Mouse (Mus musculus): ENCODE measurements around the gene Syn3. TPM values are rescaled to one million over a fixed set of nuclear protein-coding genes. Genes with fewer than 3 reads are reported as not detected.

Syn3 gene
- polyA plus RNA-seq, 1 experiment = 7.5 TPM

DNA sequence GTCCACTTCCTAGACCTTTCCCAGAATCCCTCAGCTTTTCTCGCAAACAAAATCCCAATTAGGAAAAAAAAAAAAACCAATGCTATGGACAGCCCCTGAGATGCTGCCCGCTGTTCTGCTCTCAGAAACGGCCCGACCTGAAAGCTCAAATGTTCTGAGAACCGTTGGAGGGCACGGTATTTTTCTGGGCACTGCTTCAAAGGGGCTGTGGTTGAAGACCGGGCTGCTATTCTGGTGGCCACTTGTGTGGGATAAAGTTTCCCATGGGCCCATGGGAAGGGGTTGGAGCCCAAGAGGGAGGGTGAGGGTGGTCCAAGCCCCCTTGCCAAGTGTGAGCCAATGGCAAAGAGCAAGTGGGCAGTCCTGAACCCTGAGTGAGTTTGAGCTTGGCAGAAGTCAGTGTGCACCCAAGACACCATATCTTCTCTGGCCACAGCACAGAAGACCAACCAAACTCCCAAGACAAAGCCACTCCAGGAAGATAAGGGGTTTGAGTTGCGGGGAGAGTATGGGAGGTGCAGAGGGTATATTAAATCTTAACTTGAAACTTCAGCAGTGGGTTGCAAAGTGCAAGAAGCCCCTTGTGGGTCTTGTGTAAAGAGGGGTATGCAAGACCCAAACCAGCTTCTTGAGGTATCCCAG is 169.3 kb downstream of the Syn3 start:
- Histone ChIP-seq H3K4me3 (ENCODE audit: insufficient read depth, low read length) (no peak overlapping the region), H3K27ac (ENCODE audit: insufficient read depth, low read length) (no peak overlapping the region), H3K4me1 (ENCODE audit: control insufficient read depth, insufficient read depth, low read length) (peaks cover 7% of the 10 kb centered on the region)
- TF ChIP-seq CTCF (IDR thresholded peaks at IDR 0.05; ENCODE audit: extremely low read depth, insufficient read depth, low read length) (no peak), POLR2A (IDR thresholded peaks at IDR 0.05; ENCODE audit: extremely low read depth, insufficient read depth, low read length) (no peak)

DNA sequence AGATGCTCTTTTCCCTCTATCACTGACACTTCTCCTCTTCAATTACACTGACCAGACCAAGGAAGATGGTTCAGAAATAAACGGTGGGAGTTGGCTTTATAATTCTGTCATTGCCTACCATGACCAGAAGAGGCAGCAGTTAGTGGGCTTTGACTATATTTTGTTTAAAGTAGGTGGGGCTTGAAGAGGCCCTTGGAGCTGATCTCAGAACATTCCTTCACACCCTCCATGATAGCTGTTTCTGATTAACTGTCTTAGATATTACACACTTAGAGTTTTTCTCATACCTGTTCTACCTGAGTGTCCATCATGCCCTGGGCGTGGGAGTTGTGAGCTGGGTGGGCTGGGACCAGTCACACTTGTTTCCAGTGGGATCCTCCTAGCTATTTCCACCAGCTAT is 170.0 kb downstream of the Syn3 start:
- Histone ChIP-seq H3K4me1 (ENCODE audit: control insufficient read depth, insufficient read depth, low read length) (peaks cover 7% of the 10 kb centered on the region), H3K4me3 (ENCODE audit: insufficient read depth, low read length) (no peak overlapping the region), H3K27ac (ENCODE audit: insufficient read depth, low read length) (no peak overlapping the region)
- TF ChIP-seq CTCF (IDR thresholded peaks at IDR 0.05; ENCODE audit: extremely low read depth, insufficient read depth, low read length) (no peak), POLR2A (IDR thresholded peaks at IDR 0.05; ENCODE audit: extremely low read depth, insufficient read depth, low read length) (no peak)

DNA sequence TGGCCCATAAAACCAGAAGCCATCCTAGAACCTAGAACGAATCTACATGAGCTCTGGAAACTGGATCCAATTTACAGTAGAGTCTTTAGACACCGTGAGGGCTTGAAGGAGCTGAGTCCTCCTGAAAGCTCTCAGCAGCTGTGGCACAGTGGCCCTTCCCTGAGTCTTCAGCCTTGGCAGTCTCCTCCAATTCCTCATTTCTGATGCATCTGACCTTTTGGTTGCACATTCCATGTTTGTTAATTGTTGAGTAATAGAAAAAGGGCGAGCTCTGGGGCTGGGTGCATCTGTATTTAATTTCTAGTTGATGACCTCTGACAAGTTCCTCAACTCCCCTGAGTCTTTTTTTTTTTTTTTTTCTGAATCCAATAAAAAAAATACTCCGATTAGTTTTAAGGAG is 170.6 kb downstream of the Syn3 start:
- no peak for TF ChIP-seq CTCF (IDR thresholded peaks at IDR 0.05; ENCODE audit: extremely low read depth, insufficient read depth, low read length)
- TF ChIP-seq POLR2A (IDR thresholded peaks at IDR 0.05; ENCODE audit: extremely low read depth, insufficient read depth, low read length) = no peak
- H3K27ac ChIP-seq (ENCODE audit: insufficient read depth, low read length) = no peak overlapping the region
- no peak overlapping the region for H3K4me3 ChIP-seq (ENCODE audit: insufficient read depth, low read length)
- peaks cover 8% of the 10 kb centered on the region for H3K4me1 ChIP-seq (ENCODE audit: control insufficient read depth, insufficient read depth, low read length)

DNA sequence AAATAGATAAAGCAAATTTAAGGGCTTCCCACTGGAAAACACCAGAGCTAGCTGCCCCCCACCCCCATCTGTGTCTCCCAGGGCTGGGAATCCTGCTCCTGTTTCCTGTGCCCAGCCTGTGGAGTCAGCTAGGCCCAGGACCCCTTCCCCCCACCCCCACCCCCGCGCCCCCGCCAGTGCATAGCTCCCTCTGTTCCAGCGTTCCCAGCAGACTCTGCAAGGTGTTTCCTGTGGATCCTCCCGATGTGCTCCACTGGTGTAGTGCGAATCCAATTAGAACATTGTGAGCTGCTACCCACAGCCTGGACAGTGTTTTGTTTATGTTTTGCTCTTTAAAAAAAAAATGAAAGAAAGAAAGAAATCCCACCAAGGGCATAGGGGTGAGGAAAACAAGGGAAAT is 173.4 kb downstream of the Syn3 start:
- TF ChIP-seq POLR2A (IDR thresholded peaks at IDR 0.05; ENCODE audit: extremely low read depth, insufficient read depth, low read length) = no peak
- no peak for TF ChIP-seq CTCF (IDR thresholded peaks at IDR 0.05; ENCODE audit: extremely low read depth, insufficient read depth, low read length)
- peaks cover 3% of the 10 kb centered on the region for H3K4me1 ChIP-seq (ENCODE audit: control insufficient read depth, insufficient read depth, low read length)
- H3K4me3 ChIP-seq (ENCODE audit: insufficient read depth, low read length) = no peak overlapping the region
- no peak overlapping the region for H3K27ac ChIP-seq (ENCODE audit: insufficient read depth, low read length)

DNA sequence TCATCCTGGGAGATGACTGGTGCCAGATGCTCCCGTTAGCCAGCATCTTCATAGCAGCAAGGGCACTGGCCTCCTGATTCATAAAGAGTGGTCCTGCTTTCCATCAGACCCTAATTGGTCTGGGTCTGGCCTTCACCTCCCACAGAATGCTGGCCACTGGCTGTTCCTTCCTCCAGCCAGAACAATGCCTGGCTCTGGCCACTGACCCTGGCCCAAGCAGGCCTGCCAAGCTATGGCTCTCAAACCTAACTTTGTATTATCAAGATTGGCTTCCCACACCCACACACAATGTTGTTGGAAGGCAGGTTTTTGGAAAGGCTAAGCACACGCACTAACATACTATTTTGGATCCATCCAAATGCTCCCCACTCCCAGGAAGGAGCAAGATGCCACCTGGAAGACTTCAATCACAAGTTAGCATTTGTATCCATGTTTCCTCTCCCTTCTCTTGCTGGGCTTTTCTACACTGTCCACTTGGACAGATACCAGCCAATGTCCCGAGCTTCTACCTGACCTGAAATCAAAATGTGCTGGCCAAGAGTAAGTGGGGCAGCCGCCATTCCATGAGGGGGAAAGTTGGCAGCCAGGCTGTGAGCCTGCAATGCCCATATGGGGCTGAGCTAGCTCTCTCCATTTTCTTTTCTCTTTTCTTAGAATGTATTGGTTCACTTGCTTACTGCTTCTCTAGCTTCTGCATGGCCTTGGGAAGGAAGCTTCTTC is 175.3 kb downstream of the Syn3 start:
- Histone ChIP-seq H3K4me3 (ENCODE audit: insufficient read depth, low read length) (no peak overlapping the region), H3K4me1 (ENCODE audit: control insufficient read depth, insufficient read depth, low read length) (peaks cover 3% of the 10 kb centered on the region), H3K27ac (ENCODE audit: insufficient read depth, low read length) (0 out of 2 replicates have a peak overlapping the region, but pooled peaks have one; percentile 16)
- no peak for TF ChIP-seq CTCF (IDR thresholded peaks at IDR 0.05; ENCODE audit: extremely low read depth, insufficient read depth, low read length)
- TF ChIP-seq POLR2A (IDR thresholded peaks at IDR 0.05; ENCODE audit: extremely low read depth, insufficient read depth, low read length) = no peak

DNA sequence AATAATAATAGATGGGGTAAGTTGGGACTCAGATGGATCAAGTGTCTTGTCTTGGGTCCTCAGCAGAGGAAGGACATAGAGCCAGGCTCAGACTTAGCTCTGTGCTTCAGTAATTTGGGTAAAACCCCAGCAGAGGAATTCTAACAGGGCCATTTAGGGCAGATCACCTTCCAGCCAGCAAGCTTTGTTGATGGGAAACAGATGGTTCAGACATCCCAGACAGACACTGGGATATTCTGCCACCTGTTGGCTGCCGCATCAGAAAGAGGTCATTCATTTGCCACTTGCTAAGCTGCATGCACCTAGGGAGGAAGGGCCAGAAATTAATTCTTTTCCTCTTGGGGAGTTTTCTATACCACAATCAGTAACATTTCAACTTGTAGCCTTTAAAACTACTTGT is 176.7 kb downstream of the Syn3 start:
- Histone ChIP-seq H3K4me3 (ENCODE audit: insufficient read depth, low read length) (no peak overlapping the region), H3K27ac (ENCODE audit: insufficient read depth, low read length) (no peak overlapping the region), H3K4me1 (ENCODE audit: control insufficient read depth, insufficient read depth, low read length) (peaks cover 3% of the 10 kb centered on the region)
- no peak for TF ChIP-seq CTCF (IDR thresholded peaks at IDR 0.05; ENCODE audit: extremely low read depth, insufficient read depth, low read length)
- TF ChIP-seq POLR2A (IDR thresholded peaks at IDR 0.05; ENCODE audit: extremely low read depth, insufficient read depth, low read length) = no peak

DNA sequence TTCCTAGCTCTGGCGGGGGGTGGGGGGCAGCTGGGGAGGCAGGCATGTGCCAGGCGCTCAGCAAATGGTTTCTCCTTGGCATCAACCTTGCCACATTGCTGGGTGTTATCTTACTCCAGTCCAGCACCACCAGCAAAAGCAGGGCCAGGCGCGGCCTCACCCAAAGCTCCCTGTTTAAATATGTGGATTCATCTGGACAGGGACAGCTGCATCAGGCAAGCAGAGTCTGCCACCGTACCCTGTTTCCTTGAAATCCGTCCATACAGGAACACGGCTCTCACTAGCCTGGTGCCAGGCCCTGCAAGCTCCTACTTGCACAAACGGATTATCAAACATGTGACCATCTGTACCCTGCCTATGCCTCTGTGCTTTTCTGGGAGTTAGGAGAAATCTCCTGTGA is 177.5 kb downstream of the Syn3 start:
- Histone ChIP-seq H3K4me1 (ENCODE audit: control insufficient read depth, insufficient read depth, low read length) (peaks cover 3% of the 10 kb centered on the region), H3K27ac (ENCODE audit: insufficient read depth, low read length) (no peak overlapping the region), H3K4me3 (ENCODE audit: insufficient read depth, low read length) (no peak overlapping the region)
- no peak for TF ChIP-seq POLR2A (IDR thresholded peaks at IDR 0.05; ENCODE audit: extremely low read depth, insufficient read depth, low read length)
- TF ChIP-seq CTCF (IDR thresholded peaks at IDR 0.05; ENCODE audit: extremely low read depth, insufficient read depth, low read length) = no peak

DNA sequence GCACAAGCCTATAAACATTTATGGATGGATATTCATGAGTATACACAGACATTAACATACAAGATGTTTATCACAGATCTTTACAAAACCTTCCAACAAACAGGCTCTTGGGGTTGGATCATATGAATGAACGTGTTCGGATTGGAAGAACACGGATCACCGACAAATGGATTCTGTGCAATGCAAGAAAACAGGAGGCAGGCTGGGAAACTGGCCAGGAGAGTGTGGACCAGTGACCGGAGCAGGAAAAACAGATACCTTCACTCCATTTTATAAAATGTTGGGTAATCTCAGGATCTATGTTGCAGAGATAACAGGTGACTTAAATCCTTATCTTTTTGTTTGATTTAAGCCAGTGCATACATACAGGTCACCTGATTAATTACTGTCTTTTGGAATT is 178.5 kb downstream of the Syn3 start:
- Histone ChIP-seq H3K4me1 (ENCODE audit: control insufficient read depth, insufficient read depth, low read length) (peaks cover 3% of the 10 kb centered on the region), H3K4me3 (ENCODE audit: insufficient read depth, low read length) (no peak overlapping the region), H3K27ac (ENCODE audit: insufficient read depth, low read length) (no peak overlapping the region)
- TF ChIP-seq POLR2A (IDR thresholded peaks at IDR 0.05; ENCODE audit: extremely low read depth, insufficient read depth, low read length) (no peak), CTCF (IDR thresholded peaks at IDR 0.05; ENCODE audit: extremely low read depth, insufficient read depth, low read length) (no peak)

DNA sequence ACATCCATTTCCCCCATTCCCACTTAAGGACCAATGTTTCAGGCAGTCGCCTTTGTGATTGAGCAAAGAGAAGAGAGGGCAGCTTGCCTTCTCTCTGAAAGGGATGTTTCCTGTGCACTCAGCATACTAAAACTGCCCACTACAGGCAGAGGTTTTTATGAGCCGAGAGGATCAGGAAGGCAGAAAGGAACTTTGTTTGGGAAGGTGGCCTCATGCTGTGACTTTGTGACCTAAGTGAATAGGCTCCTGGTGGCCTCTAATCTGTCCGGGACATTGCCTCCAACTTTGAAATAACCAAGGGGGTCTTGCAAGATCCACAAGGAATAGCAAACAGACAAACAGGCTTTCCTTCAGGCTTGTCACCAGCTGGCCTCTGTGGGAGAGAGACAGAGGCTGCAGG is 179.2 kb downstream of the Syn3 start:
- no peak overlapping the region for H3K27ac ChIP-seq (ENCODE audit: insufficient read depth, low read length)
- peaks cover 3% of the 10 kb centered on the region for H3K4me1 ChIP-seq (ENCODE audit: control insufficient read depth, insufficient read depth, low read length)
- no peak for TF ChIP-seq POLR2A (IDR thresholded peaks at IDR 0.05; ENCODE audit: extremely low read depth, insufficient read depth, low read length)
- no peak overlapping the region for H3K4me3 ChIP-seq (ENCODE audit: insufficient read depth, low read length)

DNA sequence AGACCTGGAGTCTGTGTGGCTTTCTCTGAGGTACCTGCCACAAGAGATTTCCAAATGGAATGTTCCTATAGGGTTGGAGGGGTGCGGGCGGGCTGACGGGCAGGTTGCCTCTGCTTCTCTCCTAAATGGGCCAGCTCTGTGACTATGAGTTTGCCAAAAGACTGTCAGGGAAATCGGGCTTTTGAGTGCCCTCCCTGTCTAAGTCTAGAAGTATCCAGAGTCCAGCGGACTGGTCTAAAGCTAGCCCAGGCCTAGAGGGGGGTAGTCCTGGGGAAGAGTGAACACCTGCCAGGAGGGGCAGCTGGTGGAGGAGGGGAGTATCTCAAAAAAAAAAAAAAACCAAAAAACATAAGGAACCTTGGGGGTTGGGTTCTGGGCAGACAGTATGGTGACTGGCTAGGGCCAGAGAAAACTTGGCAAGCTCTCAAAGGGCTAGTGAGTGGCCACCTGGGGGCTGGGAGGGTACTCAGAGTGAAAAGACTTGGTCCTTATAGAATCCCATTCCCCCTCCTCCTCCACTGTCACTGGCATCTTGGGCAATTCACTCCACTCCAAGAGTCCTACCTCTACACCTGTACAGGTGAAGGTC is 180.1 kb downstream of the Syn3 start:
- H3K4me3 ChIP-seq (ENCODE audit: insufficient read depth, low read length) = no peak overlapping the region
- H3K4me1 ChIP-seq (ENCODE audit: control insufficient read depth, insufficient read depth, low read length) = peaks cover 3% of the 10 kb centered on the region; the same call in 1 of the 2 replicates
- TF ChIP-seq POLR2A (IDR thresholded peaks at IDR 0.05; ENCODE audit: extremely low read depth, insufficient read depth, low read length) (no peak), CTCF (IDR thresholded peaks at IDR 0.05; ENCODE audit: extremely low read depth, insufficient read depth, low read length) (no peak)
- H3K27ac ChIP-seq (ENCODE audit: insufficient read depth, low read length) = no peak overlapping the region

Data from cortical plate, adult 2 months (tissue).